Mouse (Mus musculus) embryonic stem cell, embryonic (primary cell): Measurements from ENCODE around the gene Kctd14.

Source experiments
- CTCF ChIA-PET, 4 experiments: fragments of 300-600 bp in 2 of 4; fragments of 350-600 bp in 2 of 4; sonication (Branson Sonifier 250); formaldehyde crosslinking; loops; one replicate each; lab custom pipeline; 2022; ENCODE audit warnings: inconsistent platforms in 2 of 4; lab: Charles Lee
- POLR2A ChIA-PET, 4 experiments: fragments of 300-600 bp in 2 of 4; fragments of 350-600 bp in 2 of 4; sonication (Branson Sonifier 250); formaldehyde crosslinking; loops; one replicate each; lab custom pipeline; 2022; ENCODE audit warnings: antibody characterized with exemption in 4 of 4, inconsistent platforms in 1 of 4; lab: Charles Lee

Kctd14 gene

GRCm38 (mm10) chr7:97480290-97480689 is 29.2 kb downstream of the Kctd14 start:
- POLR2A ChIA-PET: interaction anchor here (0.6 to 2.6 kb wide), 65 partner anchors 9 to 1366 kb away, joined by 3 to 42 read pairs (median 5); partner anchors contain the start of genes Aamdc (in 4 of the 4), Rsf1 (in 4 of the 4), Alg8 (in 3 of the 4) and Aqp11 (in 1 of the 4)
- CTCF ChIA-PET: interaction anchor here (0.5 to 2.0 kb wide), 8 partner anchors 50 to 390 kb away, joined by 3 to 11 read pairs (median 4); partner anchors contain the start of genes Aamdc (in 1 of the 4) and Rsf1 (in 1 of the 4)

- CTCF ChIA-PET: interaction anchor here (0.5 to 2.0 kb wide), 11 partner anchors 11 to 666 kb away, joined by 3 to 11 read pairs (median 3); partner anchors contain the start of genes Aamdc (in 1 of the 4) and Rsf1 (in 1 of the 4)
- POLR2A ChIA-PET: interaction anchor here (0.6 to 2.6 kb wide), 67 partner anchors 10 to 529 kb away, joined by 3 to 42 read pairs (median 5); partner anchors contain the start of genes Aamdc (in 4 of the 4), Rsf1 (in 4 of the 4), Alg8 (in 3 of the 4) and Thrsp (in 2 of the 4)
Measured at GRCm38 (mm10) chr7:97480821-97481339, 29.8 kb downstream of the Kctd14 start, which contains the start of gene Ints4. Gene Ints4 (plus strand): TSS chr7:97480956.

DNA sequence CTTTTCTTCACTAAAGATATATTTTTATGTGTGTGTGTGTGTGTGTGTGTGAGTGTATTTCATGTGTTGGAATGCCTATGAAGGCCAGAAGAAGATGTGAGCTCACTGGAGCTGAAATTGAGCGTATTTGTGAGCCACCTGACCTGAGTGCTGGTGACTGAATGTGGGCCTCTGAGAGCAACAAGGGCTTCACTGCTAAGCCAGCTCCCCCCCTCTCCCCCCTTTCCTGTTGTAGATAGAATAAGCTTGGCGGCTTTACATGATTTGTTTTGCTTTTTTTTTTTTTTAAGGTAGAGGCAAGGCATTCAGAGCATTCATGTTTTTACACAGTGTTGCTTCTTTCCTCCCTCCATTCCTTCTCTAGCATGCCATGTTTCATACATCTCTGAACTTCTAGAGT is 32.3 kb downstream of the Kctd14 start:
- CTCF ChIA-PET: interaction anchor here in 2 of 4 experiments (0.7 to 1.0 kb wide), 2 partner anchors 70 to 602 kb away, joined by 3 to 6 read pairs; no protein-coding TSS in a partner anchor
- POLR2A ChIA-PET: interaction anchor here (0.5 to 2.0 kb wide), 13 partner anchors 8 to 213 kb away, joined by 3 to 9 read pairs (median 4); partner anchors contain the start of genes Aamdc (in 1 of the 4), Alg8 (in 1 of the 4), Clns1a (in 1 of the 4) and Kctd21 (in 1 of the 4)

DNA sequence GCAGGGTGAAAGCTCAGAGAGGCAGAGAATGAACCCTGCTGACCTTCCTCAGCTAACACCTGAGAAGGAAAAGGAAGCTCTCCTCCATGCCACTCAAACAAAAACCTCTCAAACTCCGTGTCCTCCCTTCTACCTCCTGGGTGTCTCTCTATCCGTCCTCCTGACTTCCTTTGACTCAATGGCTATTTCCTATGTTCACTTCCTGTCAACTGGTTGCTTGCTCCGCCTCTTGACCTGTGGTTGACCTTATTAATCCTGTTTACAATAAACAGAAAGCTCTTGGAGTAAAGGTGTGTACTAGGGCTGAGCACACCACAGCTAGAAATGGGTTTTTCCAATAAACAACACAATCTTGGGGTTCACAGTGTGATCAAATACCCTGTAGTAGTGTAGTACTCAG is 40.0 kb downstream of the Kctd14 start:
- ChIA-PET CTCF (interaction anchor here (0.5 to 1.2 kb wide), 4 partner anchors 8 to 123 kb away, joined by 3 to 7 read pairs (median 4); partner anchors contain the start of gene Ints4 (in 1 of the 4)), POLR2A (interaction anchor here (1.0 to 2.7 kb wide), 14 partner anchors 8 to 206 kb away, joined by 3 to 14 read pairs (median 6); partner anchors contain the start of genes Ints4 (in 4 of the 4), Aamdc (in 2 of the 4), Rsf1 (in 2 of the 4) and Alg8 (in 1 of the 4))

- ChIA-PET POLR2A (interaction anchor here in 2 of 4 experiments (0.7 to 2.7 kb wide), 6 partner anchors 10 to 105 kb away, joined by 3 to 14 read pairs (median 6); partner anchors contain the start of gene Ints4 (in 2 of the 2)), CTCF (interaction anchor here in 2 of 4 experiments (0.6 to 1.2 kb wide), 2 partner anchors 10 to 11 kb away, joined by 3 to 4 read pairs; partner anchors contain the start of gene Ints4 (in 1 of the 2))
Measured at GRCm38 (mm10) chr7:97492420-97492819, 41.3 kb downstream of the Kctd14 start.

GRCm38 (mm10) chr7:97495052-97495451 is 43.9 kb downstream of the Kctd14 start:
- CTCF ChIA-PET: interaction anchor here in 1 of 4 experiments (0.6 kb wide), 1 partner anchor 9 kb away, joined by 8 read pairs; no protein-coding TSS in a partner anchor

GRCm38 (mm10) chr7:97500555-97501209 is 49.6 kb downstream of the Kctd14 start:
- CTCF ChIA-PET: interaction anchor here in 2 of 4 experiments (0.6 to 1.0 kb wide), 2 partner anchors 76 to 172 kb away, joined by 4 to 8 read pairs; no protein-coding TSS in a partner anchor
- POLR2A ChIA-PET: interaction anchor here in 2 of 4 experiments (0.5 to 1.5 kb wide), 4 partner anchors 14 to 454 kb away, joined by 3 to 4 read pairs (median 3); no protein-coding TSS in a partner anchor

More at GRCm38 (mm10) chr7:97495052-97495451, 43.9 kb downstream of the Kctd14 start:
- POLR2A ChIA-PET: interaction anchor here in 2 of 4 experiments (0.7 to 1.3 kb wide), 4 partner anchors 14 to 87 kb away, joined by 3 to 15 read pairs (median 4); partner anchors contain the start of genes Aamdc (in 1 of the 2), Ints4 (in 1 of the 2) and Rsf1 (in 1 of the 2)
